Mouse (Mus musculus): Measurements from ENCODE around the gene Gm31371. TPM values are rescaled to one million over a fixed set of nuclear protein-coding genes. Genes with fewer than 3 reads are reported as not detected.
"Not testable (repeated sequence)": the region's sequence is repeated elsewhere in the genome, so short reads cannot be mapped to it uniquely, and the experiment has no call there.

The Gm31371 gene
- not detected in 2 replicates for polyA plus RNA-seq (2016; fragmentation: Nextera tagmentation; extraction: Ambion mirVana)

- H3K4me2 ChIP-seq (replicated peaks); H3K9ac ChIP-seq; H3K27me3 ChIP-seq; H3K4me1 ChIP-seq; H3K27ac ChIP-seq; H3K36me3 ChIP-seq; H3K4me3 ChIP-seq; H3K9me3 ChIP-seq (replicated peaks); ATAC-seq (ENCODE audit: low FRiP score): not testable (repeated sequence)
- WGBS = 80% methylated on average over 3 of the region's 4 CpGs
Observed at GRCm38 (mm10) chr8:19903092-19903491, at the start of gene Gm31371. Gm31371 (plus strand) TSS chr8:19903392.

GRCm38 (mm10) chr8:19906425-19907055 is 3.3 kb downstream of the Gm31371 start:
- H3K4me1 ChIP-seq; H3K36me3 ChIP-seq; H3K9me3 ChIP-seq (replicated peaks); H3K27me3 ChIP-seq; ATAC-seq (ENCODE audit: low FRiP score); H3K9ac ChIP-seq; H3K4me2 ChIP-seq (replicated peaks); H3K27ac ChIP-seq; H3K4me3 ChIP-seq: not testable (repeated sequence)
- whole genome bisulfite sequencing = 86% methylated on average over 8 of the region's 8 CpGs

DNA sequence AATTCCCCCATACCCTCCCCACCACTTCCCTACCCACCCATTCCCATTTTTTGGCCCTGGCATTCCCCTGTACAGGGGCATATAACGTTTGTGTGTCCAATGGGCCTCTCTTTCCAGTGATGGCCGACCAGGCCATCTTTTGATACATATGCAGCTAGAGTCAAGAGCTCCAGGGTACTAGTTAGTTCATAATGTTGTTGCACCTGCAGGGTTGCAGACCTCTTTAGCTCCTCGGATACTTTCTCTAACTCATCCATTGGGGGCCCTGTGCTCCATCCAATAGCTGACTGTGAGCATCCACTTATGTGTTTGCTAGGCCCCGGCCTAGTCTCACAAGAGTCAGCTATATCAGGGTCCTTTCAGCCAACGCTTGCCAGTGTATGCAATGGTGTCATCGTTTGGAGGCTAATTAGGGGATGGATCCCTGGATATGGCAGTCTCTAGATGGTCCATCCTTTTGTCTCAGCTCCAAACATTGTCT is 5.7 kb downstream of the Gm31371 start:
- WGBS = 75% methylated on average over 5 of the region's 6 CpGs
- H3K4me3 ChIP-seq = not testable (repeated sequence)

GRCm38 (mm10) chr8:19919086-19919485 is 15.9 kb downstream of the Gm31371 start:
- ATAC-seq (ENCODE audit: low FRiP score); H3K36me3 ChIP-seq; H3K9ac ChIP-seq; H3K4me3 ChIP-seq; H3K27me3 ChIP-seq; H3K27ac ChIP-seq; H3K9me3 ChIP-seq (replicated peaks); H3K4me2 ChIP-seq (replicated peaks); H3K4me1 ChIP-seq: not testable (repeated sequence)
- 81% methylated on average over 2 of the region's 3 CpGs for WGBS

More for the DNA sequence above, 5.7 kb downstream of the Gm31371 start:
- not testable (repeated sequence) for H3K4me2 ChIP-seq (replicated peaks); H3K9me3 ChIP-seq (replicated peaks); ATAC-seq (ENCODE audit: low FRiP score); H3K4me1 ChIP-seq; H3K36me3 ChIP-seq; H3K27me3 ChIP-seq; H3K27ac ChIP-seq; H3K9ac ChIP-seq

DNA sequence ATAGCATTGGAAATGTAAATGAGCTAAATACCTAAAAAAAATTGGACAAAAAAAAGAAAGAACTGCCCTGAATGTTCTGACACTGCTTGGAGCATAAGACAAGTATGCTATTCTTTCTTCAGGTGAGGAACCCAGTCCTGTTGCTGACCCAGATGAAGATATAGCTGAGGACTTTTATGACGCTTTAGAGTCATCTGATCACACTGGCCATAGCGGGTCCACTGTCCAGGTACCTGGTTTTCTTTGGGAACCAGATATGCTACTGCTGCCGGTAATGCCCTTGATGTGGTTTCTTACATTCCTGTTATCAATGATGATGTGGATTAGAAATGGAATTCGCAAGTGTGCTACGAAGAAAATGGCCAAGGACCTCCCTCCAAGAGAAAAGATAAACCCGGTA is 31.1 kb downstream of the Gm31371 start:
- H3K36me3 ChIP-seq; H3K4me3 ChIP-seq; H3K27me3 ChIP-seq; ATAC-seq (ENCODE audit: low FRiP score); H3K27ac ChIP-seq; H3K9me3 ChIP-seq (replicated peaks); H3K4me2 ChIP-seq (replicated peaks); H3K4me1 ChIP-seq; H3K9ac ChIP-seq: not testable (repeated sequence)
- 100% methylated on average over 1 of the region's 6 CpGs for WGBS

- not testable (repeated sequence) for ATAC-seq (ENCODE audit: low FRiP score); H3K9ac ChIP-seq; H3K36me3 ChIP-seq; H3K4me3 ChIP-seq; H3K4me2 ChIP-seq (replicated peaks); H3K9me3 ChIP-seq (replicated peaks); H3K4me1 ChIP-seq; H3K27ac ChIP-seq; H3K27me3 ChIP-seq
- WGBS = 61% methylated on average over 2 of the region's 2 CpGs
Observed at GRCm38 (mm10) chr8:19935541-19936030, 32.4 kb downstream of the Gm31371 start.

GRCm38 (mm10) chr8:19960935-19961334 is 57.7 kb downstream of the Gm31371 start:
- no peak overlapping the region for H3K27ac ChIP-seq
- no peaks in the 10 kb centered on the region for H3K36me3 ChIP-seq

GRCm38 (mm10) chr8:19963766-19964165 is 60.6 kb downstream of the Gm31371 start:
- H3K4me1 ChIP-seq; H3K27ac ChIP-seq; H3K4me3 ChIP-seq; H3K9ac ChIP-seq; H3K4me2 ChIP-seq (replicated peaks); H3K27me3 ChIP-seq; ATAC-seq (ENCODE audit: low FRiP score); H3K36me3 ChIP-seq: not testable (repeated sequence)
- WGBS = 70% methylated on average over 2 of the region's 2 CpGs
- H3K9me3 ChIP-seq (replicated peaks) = peaks cover 12% of the 10 kb centered on the region; the same call in 1 of the 2 replicates

More at GRCm38 (mm10) chr8:19960935-19961334, 57.7 kb downstream of the Gm31371 start:
- no peak overlapping the region for H3K9ac ChIP-seq
- no peaks in the 10 kb centered on the region for H3K4me1 ChIP-seq
- 80% methylated on average over 2 of the region's 2 CpGs for WGBS
- 0 out of 2 replicates have a peak, but pooled peaks cover 12% of the 10 kb centered on the region for H3K9me3 ChIP-seq (replicated peaks)
- no peak for ATAC-seq (ENCODE audit: low FRiP score)
- H3K27me3 ChIP-seq = no peaks in the 10 kb centered on the region
- H3K4me3 ChIP-seq = no peak overlapping the region
- no peak overlapping the region for H3K4me2 ChIP-seq (replicated peaks)

DNA sequence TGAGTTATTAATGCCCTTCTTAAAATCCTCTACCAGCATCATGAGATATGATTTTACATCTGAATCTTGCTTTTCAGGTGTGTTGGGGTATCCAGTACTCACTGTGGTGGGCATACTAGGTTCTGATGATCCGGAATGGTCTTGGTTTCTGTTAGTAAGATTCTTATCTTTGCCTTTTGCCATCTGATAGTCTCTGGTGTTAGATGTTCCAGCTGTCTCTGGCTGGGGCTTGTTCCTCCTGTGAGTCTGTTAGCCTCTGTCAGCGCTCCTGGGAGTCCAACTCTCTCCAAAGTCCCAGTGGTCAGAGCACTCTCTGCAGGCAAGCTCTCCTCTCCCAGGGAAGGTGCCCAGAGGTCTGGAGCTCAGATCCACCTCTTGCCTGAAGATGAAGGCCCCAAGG is 65.0 kb downstream of the Gm31371 start:
- H3K4me2 ChIP-seq (replicated peaks); ATAC-seq (ENCODE audit: low FRiP score); H3K4me1 ChIP-seq; H3K36me3 ChIP-seq; H3K27ac ChIP-seq; H3K4me3 ChIP-seq; H3K27me3 ChIP-seq; H3K9me3 ChIP-seq (replicated peaks); H3K9ac ChIP-seq: not testable (repeated sequence)
- whole genome bisulfite sequencing = 56% methylated on average over 2 of the region's 2 CpGs

DNA sequence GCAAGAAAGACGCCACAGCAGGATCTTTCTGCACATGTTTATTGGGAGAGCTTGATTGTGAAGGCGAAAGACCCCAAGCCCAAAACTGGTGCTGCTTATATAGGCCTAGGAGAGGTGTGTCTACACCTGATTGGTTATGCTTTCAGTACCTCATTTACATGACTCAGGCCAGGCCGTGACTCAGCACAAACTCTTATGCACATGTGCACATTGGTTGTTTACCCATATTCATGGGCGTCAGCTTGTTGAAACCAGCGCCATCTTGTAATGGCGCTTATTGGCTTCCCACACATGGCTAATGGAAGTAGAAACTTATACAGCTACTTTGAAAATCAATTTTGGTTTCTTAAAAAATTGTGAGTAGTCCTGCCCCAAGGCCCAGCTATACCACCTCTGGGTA is 72.0 kb downstream of the Gm31371 start:
- WGBS = 89% methylated on average over 6 of the region's 6 CpGs
- not testable (repeated sequence) for ATAC-seq (ENCODE audit: low FRiP score); H3K27me3 ChIP-seq

More for the DNA sequence above, 72.0 kb downstream of the Gm31371 start:
- H3K4me2 ChIP-seq (replicated peaks); H3K36me3 ChIP-seq; H3K9me3 ChIP-seq (replicated peaks); H3K4me1 ChIP-seq; H3K9ac ChIP-seq; H3K27ac ChIP-seq; H3K4me3 ChIP-seq: not testable (repeated sequence)

Other genes with a start within 250 kb of the Gm31371 start
- 0.09 TPM in 1 of 2 replicates, not detected in the other for gene 4930467E23Rik, start 173.8 kb upstream of the Gm31371 start, polyA plus RNA-seq (2016; fragmentation: Nextera tagmentation; extraction: Ambion mirVana)

All from hindbrain, embryonic 12.5 days (tissue).